Mouse (Mus musculus) lung, postnatal 10 days (tissue): ENCODE data around the gene 9330161L09Rik.
A peak's percentile ranks its signal among the peaks of the same experiment; 100 is the strongest.
"Not testable (repeated sequence)": the region's sequence is repeated elsewhere in the genome, so short reads cannot be mapped to it uniquely, and the experiment has no call there.

Experiments
- DNase-seq: peaks from one replicate; pipeline ENCODE4 v3.0.0; 2021

Gene 9330161L09Rik

GRCm38 (mm10) chr12:103407720-103408119 is at the start of gene 9330161L09Rik:
Gene 9330161L09Rik, minus strand, starts transcription at chr12:103407820.
- no peak for DNase-seq

- DNase-seq = no peak
Observed at GRCm38 (mm10) chr12:103457140-103457539, 49.5 kb upstream of the 9330161L09Rik start, which contains the start of gene Ifi27l2b. Gene Ifi27l2b, minus strand, starts transcription at chr12:103457223.

- DNase-seq = not testable (repeated sequence)
Observed at GRCm38 (mm10) chr12:103456727-103457126, 49.1 kb upstream of the 9330161L09Rik start.

- DNase-seq = no peak
Observed at GRCm38 (mm10) chr12:103453361-103453760, 45.7 kb upstream of the 9330161L09Rik start.

- no peak for DNase-seq
Observed at GRCm38 (mm10) chr12:103445060-103445459, 37.4 kb upstream of the 9330161L09Rik start.

GRCm38 (mm10) chr12:103444261-103444660 is 36.6 kb upstream of the 9330161L09Rik start:
- DNase-seq = not testable (repeated sequence)

GRCm38 (mm10) chr12:103443524-103443923 is 35.9 kb upstream of the 9330161L09Rik start, which contains the start of gene Ifi27l2a:
Gene Ifi27l2a, minus strand, starts transcription at chr12:103443680.
- no peak for DNase-seq

- DNase-seq = no peak
Observed at GRCm38 (mm10) chr12:103437601-103438000, 30.0 kb upstream of the 9330161L09Rik start.

- DNase-seq = no peak
Observed at GRCm38 (mm10) chr12:103434861-103435260, 27.2 kb upstream of the 9330161L09Rik start.

GRCm38 (mm10) chr12:103433986-103434731 is 26.5 kb upstream of the 9330161L09Rik start, which contains the start of gene Ifi27:
Gene Ifi27, plus strand, starts transcription at chr12:103434211.
- DNase-seq = peak; percentile 90

- DNase-seq = no peak
Observed at GRCm38 (mm10) chr12:103433430-103433829, 25.8 kb upstream of the 9330161L09Rik start.

- no peak for DNase-seq
Observed at GRCm38 (mm10) chr12:103426710-103427109, 19.1 kb upstream of the 9330161L09Rik start.

- peak; percentile 99 for DNase-seq
Observed at GRCm38 (mm10) chr12:103425729-103426470, 18.3 kb upstream of the 9330161L09Rik start, which contains the start of gene Ddx24. Gene Ddx24, minus strand, starts transcription at chr12:103425830.

GRCm38 (mm10) chr12:103425016-103425728 is 17.6 kb upstream of the 9330161L09Rik start:
- no peak for DNase-seq

GRCm38 (mm10) chr12:103408144-103408543 is 524 bp upstream of the 9330161L09Rik start:
- no peak for DNase-seq

- no peak for DNase-seq
Observed at GRCm38 (mm10) chr12:103404131-103404530, 3.5 kb downstream of the 9330161L09Rik start.

- peak; percentile 61 for DNase-seq
Observed at GRCm38 (mm10) chr12:103396751-103397150, 10.9 kb downstream of the 9330161L09Rik start.

- DNase-seq = no peak
Observed at GRCm38 (mm10) chr12:103395486-103396275, 11.9 kb downstream of the 9330161L09Rik start.

GRCm38 (mm10) chr12:103393528-103393927 is 14.1 kb downstream of the 9330161L09Rik start:
- DNase-seq = no peak

GRCm38 (mm10) chr12:103391098-103391497 is 16.5 kb downstream of the 9330161L09Rik start:
- DNase-seq = no peak

- no peak for DNase-seq
Observed at GRCm38 (mm10) chr12:103389982-103390381, 17.6 kb downstream of the 9330161L09Rik start.

GRCm38 (mm10) chr12:103389348-103389727 is 18.3 kb downstream of the 9330161L09Rik start:
- no peak for DNase-seq
